Mouse (Mus musculus): Measurements from ENCODE around the gene Fn1.

DNA sequence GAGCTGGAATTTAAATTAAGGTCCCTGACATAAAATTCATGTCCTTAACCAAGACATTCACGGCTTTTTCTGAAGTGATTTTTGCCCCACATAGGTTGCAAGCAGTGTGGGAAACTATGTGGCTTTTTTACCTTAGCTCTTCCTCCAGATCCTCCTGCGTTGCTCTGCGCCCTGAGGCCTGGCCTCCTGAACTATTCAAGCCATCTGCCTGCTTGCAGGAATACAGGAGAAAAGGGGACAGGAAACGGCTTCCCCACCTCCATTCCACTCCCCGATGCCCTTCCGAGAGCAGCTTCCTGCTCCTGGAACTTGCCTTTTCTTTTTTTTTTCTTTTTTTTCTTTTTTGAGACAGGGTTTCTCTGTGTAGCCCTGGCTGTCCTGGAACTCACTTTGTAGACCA is 5.6 kb upstream of the Fn1 start:
- no peak for TF ChIP-seq POLR2A (IDR thresholded peaks at IDR 0.05; ENCODE audit: low read depth, low read length)
- no peak for TF ChIP-seq CTCF (IDR thresholded peaks at IDR 0.05; ENCODE audit: extremely low read depth, insufficient read depth, insufficient read length, insufficient replicate concordance)

Measured in spleen, adult 2 months (tissue).